Mouse (Mus musculus) layer of hippocampus, adult 8-10 months (tissue): Measurements from ENCODE around the gene Slc6a6. TPM values are rescaled to one million over a fixed set of nuclear protein-coding genes. Genes with fewer than 3 reads are reported as not detected.

Experiments used
- DNase-seq, 2 experiments: peaks; one replicate each; pipeline ENCODE4 v3.0.0; 2022; ENCODE audit warnings: low spot score in 2 of 2
- total RNA-seq, 4 experiments: library from RNA; stranded (reverse); gene quantifications; 2 replicates each; pipeline ENCODE4 v1.2.4; 2022

Gene Slc6a6
- total RNA-seq, 4 experiments from 2014 or later, result 142 to 166 (median 152) TPM

DNA sequence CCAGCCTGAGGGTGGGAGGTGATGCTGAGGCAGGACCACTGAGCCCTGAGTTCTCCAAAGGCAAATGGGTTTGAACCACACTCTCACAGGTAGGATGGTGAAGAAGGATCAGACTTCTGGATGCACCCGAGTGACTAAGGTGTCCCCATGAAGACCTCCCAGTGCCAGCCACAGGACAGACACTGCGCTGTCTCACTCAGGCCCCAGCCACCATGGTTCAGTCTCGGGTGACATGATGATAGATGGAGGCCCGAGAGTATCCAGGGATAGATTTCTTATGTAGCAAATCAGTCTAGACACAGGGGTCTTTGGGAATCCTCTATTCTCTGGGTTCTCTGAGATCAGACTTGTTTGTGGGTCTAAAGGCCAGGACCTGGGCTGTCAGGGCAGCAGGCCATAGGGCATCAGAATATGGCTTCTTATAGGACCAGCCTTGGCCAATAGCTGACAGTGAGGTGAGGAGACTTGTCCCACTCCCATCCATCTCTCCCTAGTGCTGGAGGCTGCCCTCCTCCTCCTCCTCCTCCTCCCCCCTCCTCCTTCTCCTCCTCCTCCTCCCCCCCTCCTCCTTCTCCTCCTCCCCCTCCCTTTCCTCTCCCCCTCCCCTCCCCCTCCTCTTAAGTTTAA is 36.8 kb downstream of the Slc6a6 start:
- no peak for DNase-seq

GRCm38 (mm10) chr6:91721215-91721701 is 37.4 kb downstream of the Slc6a6 start:
- no peak for DNase-seq

DNA sequence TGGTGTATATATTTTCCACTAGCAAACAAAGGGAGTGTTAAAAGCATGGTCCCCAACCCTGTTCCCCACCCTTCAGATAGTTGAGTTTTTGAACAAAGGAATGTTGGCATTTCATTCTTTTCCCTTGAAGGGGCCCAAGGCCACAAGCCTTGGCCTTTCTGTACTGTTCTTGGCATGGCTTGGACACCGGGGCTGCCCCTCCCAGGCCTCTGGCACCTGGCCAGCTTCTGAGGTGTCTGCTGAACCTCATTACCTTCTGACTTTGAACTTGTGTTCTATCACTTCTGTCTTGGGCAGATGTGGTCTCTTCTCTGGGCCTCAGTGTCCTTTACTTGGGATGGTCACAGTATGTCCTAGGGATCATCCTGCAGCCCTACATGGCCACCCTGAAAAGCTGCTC is 43.5 kb downstream of the Slc6a6 start:
- DNase-seq, result no peak

- DNase-seq, result no peak
Observed at GRCm38 (mm10) chr6:91728939-91729619, 45.2 kb downstream of the Slc6a6 start.

- DNase-seq, result peak in 1 of 2 experiments; percentile 65
Observed at GRCm38 (mm10) chr6:91729677-91730127, 45.8 kb downstream of the Slc6a6 start.

- DNase-seq, result peak in 1 of 2 experiments; percentile 54
Observed at GRCm38 (mm10) chr6:91732138-91732537, 48.3 kb downstream of the Slc6a6 start.

- DNase-seq, result no peak
Observed at GRCm38 (mm10) chr6:91736471-91736870, 52.6 kb downstream of the Slc6a6 start.

DNA sequence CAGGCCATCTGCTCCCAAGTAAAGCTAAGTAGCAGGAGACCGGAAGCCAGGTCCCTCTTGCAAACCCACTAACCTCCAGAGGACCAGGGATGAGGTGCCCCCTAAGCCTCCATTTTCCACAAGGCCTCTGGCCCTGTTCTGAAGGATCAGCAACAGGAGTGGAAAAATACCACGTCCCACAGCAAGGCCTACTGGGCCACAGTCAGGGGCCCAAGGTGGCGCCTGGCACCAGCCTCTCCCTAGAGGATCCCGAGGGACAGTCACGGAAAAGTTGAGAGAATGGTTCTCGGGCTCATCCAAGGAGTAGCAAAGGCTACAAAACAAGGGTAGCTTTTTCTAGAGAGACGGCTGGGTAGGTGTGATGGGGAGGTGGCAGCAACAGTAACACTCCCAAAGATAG is 53.6 kb downstream of the Slc6a6 start:
- no peak for DNase-seq

GRCm38 (mm10) chr6:91738058-91738457 is 54.2 kb downstream of the Slc6a6 start:
- DNase-seq, result no peak

GRCm38 (mm10) chr6:91741046-91741445 is 57.2 kb downstream of the Slc6a6 start:
- DNase-seq, result peak in 1 of 2 experiments; percentile 58

DNA sequence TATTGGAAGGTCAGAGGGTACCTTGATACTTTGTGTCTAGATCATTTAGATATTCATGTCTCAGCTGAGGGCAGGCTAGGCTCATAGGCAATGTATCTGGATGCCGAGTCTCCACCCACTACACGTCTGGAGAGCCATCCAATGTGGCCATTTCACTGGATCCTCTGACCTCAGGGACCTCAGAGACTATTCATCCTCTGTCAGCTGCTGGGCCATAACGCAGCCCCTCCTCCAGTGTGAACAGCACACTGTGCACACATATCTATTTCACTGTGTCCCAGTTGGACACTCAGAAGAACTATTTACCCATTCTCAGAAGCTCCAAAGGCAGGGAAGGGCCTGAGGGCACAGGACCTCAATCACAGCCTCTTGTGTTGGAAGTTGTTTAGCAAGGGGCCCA is 58.6 kb downstream of the Slc6a6 start:
- DNase-seq, result no peak

- no peak for DNase-seq
Observed at GRCm38 (mm10) chr6:91742995-91743394, 59.1 kb downstream of the Slc6a6 start.

GRCm38 (mm10) chr6:91743886-91744285 is 60.0 kb downstream of the Slc6a6 start:
- DNase-seq, result no peak

DNA sequence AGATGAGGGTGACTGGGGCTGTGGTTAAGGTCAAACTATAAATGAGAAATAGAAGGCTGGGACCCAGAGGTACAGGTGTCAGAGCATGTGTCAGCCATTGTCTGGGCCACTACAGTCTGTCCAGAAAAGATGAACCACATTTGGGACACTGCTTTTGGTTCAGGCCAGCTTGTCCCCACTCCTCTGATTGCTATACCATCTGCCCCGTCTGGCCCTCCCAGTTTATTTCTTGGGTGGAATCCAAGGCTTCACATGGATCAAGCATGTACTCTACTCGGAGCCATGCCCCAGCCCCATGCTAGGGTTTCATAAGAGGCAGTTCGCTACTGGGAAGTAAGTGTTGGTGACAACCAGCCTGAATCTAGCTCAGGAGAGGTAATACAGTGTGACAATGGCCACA is 61.4 kb downstream of the Slc6a6 start:
- DNase-seq, result no peak

DNA sequence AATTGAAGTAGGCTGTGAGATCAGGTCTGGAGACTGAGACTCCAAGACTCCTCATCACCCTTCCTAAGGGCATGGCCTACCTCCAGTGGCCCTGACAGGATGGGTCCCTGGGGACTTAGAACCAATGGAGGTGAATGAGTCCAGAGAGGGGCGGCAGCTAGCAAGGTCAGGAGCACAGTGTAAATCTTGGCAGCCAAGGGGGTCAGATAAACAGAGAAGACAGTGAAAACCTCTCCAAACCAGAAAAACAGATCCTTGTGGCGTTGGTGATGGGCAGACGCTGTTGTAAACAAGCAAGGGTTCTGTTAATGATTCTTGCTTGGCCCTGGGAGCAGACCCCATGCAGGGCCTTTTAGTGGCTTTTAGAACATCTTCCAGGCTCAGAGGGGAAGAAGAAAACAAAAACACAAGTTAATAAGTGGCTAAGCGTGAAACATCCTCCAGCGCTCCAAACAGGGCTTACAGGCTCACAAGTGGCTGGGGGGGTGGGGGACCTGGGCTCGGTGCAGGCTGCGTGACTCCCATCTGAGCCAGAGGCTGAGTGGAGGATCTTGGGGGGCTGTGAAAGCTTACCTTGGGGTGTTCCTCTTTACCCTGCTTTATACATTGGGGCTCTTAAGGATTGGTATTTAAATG is 62.2 kb downstream of the Slc6a6 start:
- DNase-seq, result no peak

GRCm38 (mm10) chr6:91746776-91747175 is 62.9 kb downstream of the Slc6a6 start:
- DNase-seq, result no peak

DNA sequence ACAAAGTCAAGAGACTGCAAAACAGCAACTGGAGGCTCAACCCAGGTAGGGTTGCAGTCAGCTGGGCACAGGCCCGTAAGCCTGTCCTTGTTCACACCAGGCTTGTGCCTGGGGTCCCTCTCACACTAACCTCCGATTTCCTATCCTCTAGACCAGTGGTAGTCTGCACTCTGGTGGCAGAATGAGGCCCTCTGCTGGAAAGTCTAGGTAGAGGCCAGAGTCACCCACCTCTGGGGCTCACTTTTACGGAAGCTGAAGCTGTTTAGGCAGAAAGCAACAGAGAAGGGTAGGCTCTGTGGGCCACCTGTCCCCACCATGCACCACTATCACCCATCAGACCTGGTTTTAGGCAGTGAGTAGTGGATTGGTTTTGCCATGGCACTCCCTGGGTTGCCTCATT is 67.1 kb downstream of the Slc6a6 start:
- no peak for DNase-seq

DNA sequence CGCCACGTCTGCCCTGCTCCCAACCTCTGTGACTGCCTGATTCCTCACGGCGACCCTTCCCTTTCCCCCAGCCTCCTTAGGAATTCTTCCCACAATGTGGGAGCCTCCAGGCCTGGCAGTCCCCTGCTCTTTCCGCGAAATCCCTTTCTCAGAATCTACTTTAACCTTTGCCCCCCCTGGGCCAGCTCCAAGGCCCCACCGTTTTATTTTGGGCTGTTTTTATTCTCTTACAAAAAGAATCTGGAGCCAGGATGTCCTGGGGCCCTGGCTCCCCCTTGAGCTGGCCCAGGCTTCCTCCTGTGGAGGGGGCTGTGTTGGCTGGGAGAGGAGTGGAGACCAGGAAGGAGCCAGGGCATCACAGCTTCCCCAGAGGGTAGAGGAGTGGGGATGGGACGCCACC is 69.0 kb downstream of the Slc6a6 start:
- no peak for DNase-seq

DNA sequence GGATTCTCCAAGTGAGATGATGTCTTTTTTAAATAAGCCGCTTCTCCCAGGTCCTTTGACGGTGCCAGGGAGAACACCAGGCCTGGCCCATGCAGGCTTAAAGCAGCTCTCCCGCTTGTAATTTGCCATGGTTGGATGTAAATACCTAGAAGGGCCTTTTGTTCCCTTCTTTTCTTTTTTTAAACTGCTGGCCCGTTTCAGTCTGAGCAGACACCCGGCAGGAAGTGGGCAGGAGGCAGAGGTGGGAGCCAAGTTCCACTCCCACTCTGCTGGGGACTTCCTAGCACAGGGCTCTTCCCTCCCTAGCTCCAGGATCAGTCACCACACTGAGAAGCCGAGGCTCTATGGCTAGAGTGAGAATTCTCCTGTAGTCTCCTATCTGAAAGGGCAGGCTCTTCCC is 70.2 kb downstream of the Slc6a6 start:
- no peak for DNase-seq

- no peak for DNase-seq
Observed at GRCm38 (mm10) chr6:91754845-91755244, 71.0 kb downstream of the Slc6a6 start.

DNA sequence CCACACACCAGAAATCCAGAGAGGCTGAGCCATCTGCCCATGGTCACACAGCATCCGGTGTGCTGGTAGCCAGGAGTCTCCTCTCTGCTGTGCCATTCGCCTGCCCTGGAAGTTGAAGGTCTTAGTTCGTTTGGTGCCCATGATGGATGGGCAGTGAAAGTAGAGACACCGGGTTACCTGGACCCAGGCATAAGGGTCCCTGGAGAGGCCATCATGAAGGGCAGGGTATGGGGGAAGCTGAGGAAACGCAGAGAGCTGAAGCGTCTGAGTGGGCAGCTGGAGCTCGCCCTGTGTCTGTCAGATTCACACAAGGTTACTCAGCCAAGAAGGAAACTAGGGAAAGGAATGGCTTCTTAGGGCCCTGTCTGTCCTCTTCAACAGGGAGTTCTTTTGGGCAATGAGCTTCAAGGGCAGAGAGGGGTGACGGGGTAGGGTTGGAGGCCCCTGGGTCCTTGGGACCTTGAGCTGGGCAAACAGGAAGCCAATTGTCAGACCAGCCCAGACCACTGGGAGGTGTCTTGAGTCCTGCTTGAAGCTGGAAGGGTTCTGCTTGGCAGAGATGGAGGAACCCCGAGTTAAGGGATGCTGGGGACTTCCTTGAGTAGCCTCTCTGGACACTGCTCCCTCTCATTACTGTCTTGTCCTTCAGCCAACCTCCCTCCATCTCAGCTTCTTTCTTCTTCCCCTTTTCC is 78.3 kb downstream of the Slc6a6 start:
- DNase-seq, result no peak

DNA sequence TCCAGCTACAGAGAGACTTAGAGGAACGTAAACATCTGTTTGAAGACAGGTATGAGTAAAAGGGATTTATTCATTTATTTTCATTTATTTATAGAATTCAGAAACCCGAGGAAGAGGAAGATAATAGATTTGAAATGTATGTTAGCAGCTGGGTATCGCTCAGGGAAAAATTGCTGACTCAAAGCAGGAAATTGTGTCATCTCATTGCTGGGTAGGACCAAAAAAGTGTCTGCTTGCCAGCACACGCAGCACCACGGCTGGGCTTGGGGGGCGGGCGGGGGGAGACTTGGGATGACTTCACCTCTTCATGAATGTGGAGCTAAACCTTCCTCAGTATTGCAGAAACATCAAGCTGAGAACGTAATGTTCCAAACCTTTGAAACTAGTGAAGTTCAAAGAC is 83.7 kb downstream of the Slc6a6 start:
- no peak for DNase-seq
